Mouse (Mus musculus): ENCODE data around the gene AI413582. TPM values are rescaled to one million over a fixed set of nuclear protein-coding genes. Genes with fewer than 3 reads are reported as not detected.

Gene AI413582
- polyA plus RNA-seq, 1 experiment from 2014 or later = 18.5 TPM

DNA sequence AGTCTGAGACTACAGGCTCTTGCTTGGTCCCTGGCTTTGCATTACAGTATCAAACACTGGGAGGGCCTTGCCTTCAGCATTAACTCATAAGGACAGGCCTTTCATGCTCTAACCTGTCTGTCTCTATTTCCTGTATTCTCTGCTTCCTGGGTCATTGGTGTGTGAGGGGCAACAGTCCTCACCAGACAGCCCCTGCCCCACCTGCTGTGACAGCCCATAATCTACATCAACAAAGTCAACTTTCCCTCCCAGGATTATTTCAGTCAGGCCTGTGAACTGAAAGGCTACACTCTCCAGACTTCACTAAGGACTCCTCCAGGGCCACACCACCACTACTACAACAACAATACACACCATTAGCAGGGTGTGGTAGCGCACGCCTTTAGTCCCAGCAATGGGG, 37.5 kb upstream of the AI413582 start:
- Histone ChIP-seq H3K9me3 (ENCODE audit: control insufficient read depth, low read length) (no peaks in the 10 kb centered on the region), H3K27me3 (ENCODE audit: control insufficient read depth, insufficient read depth, low read length) (no peaks in the 10 kb centered on the region), H3K36me3 (ENCODE audit: control insufficient read depth, insufficient read depth, low read length) (no peaks in the 10 kb centered on the region), H3K4me3 (ENCODE audit: control insufficient read depth in 1 of 2, insufficient read depth in 1 of 2, low read depth in 1 of 2, low read length in 2 of 2) (no peak overlapping the region), H3K27ac (replicated peaks in 1 of 2; ENCODE audit: control insufficient read depth in 1 of 2, insufficient read depth in 1 of 2, low read depth in 2 of 2, low read length in 2 of 2) (peak overlapping the region; percentile 78 to 94), H3K4me2 (ENCODE audit: low read length) (peak overlapping the region; percentile 55), H3K4me1 (ENCODE audit: control insufficient read depth in 2 of 2, insufficient read depth in 2 of 2, low read length in 2 of 2) (peaks cover 46 to 76% of the 10 kb centered on the region in 2 experiments), H3K9ac (ENCODE audit: low read length) (peak overlapping the region; percentile 64)
- 76% methylated on average over 2 of the region's 2 CpGs for whole genome bisulfite sequencing
- no peak for ATAC-seq (ENCODE audit: insufficient number of reproducible peaks, insufficient read depth, low FRiP score, low read depth)

- Histone ChIP-seq H3K27me3 (ENCODE audit: control insufficient read depth, insufficient read depth, low read length) (no peaks in the 10 kb centered on the region), H3K9ac (ENCODE audit: low read length) (0 out of 2 replicates have a peak overlapping the region, but pooled peaks have one; percentile 16), H3K4me3 (ENCODE audit: control insufficient read depth in 1 of 2, insufficient read depth in 1 of 2, low read depth in 1 of 2, low read length in 2 of 2) (no peak overlapping the region), H3K4me1 (ENCODE audit: control insufficient read depth in 2 of 2, insufficient read depth in 2 of 2, low read length in 2 of 2) (peaks cover 54 to 84% of the 10 kb centered on the region in 2 experiments), H3K27ac (replicated peaks in 1 of 2; ENCODE audit: control insufficient read depth in 1 of 2, insufficient read depth in 1 of 2, low read depth in 2 of 2, low read length in 2 of 2) (no peak overlapping the region), H3K9me3 (ENCODE audit: control insufficient read depth, low read length) (no peaks in the 10 kb centered on the region), H3K4me2 (ENCODE audit: low read length) (no peak overlapping the region), H3K36me3 (ENCODE audit: control insufficient read depth, insufficient read depth, low read length) (peaks cover 8% of the 10 kb centered on the region)
- no peak for ATAC-seq (ENCODE audit: insufficient number of reproducible peaks, insufficient read depth, low FRiP score, low read depth)
- 68% methylated on average over 5 of the region's 5 CpGs for WGBS
These were observed 35.3 kb upstream of the AI413582 start for GRCm38 (mm10) chr17:27600869-27601268.

GRCm38 (mm10) chr17:27600286-27600685, 34.7 kb upstream of the AI413582 start:
- Histone ChIP-seq H3K36me3 (ENCODE audit: control insufficient read depth, insufficient read depth, low read length) (peaks cover 14% of the 10 kb centered on the region), H3K4me2 (ENCODE audit: low read length) (no peak overlapping the region), H3K4me1 (ENCODE audit: control insufficient read depth in 2 of 2, insufficient read depth in 2 of 2, low read length in 2 of 2) (peaks cover 56 to 84% of the 10 kb centered on the region in 2 experiments), H3K9ac (ENCODE audit: low read length) (no peak overlapping the region), H3K27ac (replicated peaks in 1 of 2; ENCODE audit: control insufficient read depth in 1 of 2, insufficient read depth in 1 of 2, low read depth in 2 of 2, low read length in 2 of 2) (no peak overlapping the region), H3K4me3 (ENCODE audit: control insufficient read depth in 1 of 2, insufficient read depth in 1 of 2, low read depth in 1 of 2, low read length in 2 of 2) (no peak overlapping the region), H3K9me3 (ENCODE audit: control insufficient read depth, low read length) (no peaks in the 10 kb centered on the region), H3K27me3 (ENCODE audit: control insufficient read depth, insufficient read depth, low read length) (no peaks in the 10 kb centered on the region)
- ATAC-seq (ENCODE audit: insufficient number of reproducible peaks, insufficient read depth, low FRiP score, low read depth) = no peak
- 82% methylated on average over 3 of the region's 3 CpGs for WGBS

DNA sequence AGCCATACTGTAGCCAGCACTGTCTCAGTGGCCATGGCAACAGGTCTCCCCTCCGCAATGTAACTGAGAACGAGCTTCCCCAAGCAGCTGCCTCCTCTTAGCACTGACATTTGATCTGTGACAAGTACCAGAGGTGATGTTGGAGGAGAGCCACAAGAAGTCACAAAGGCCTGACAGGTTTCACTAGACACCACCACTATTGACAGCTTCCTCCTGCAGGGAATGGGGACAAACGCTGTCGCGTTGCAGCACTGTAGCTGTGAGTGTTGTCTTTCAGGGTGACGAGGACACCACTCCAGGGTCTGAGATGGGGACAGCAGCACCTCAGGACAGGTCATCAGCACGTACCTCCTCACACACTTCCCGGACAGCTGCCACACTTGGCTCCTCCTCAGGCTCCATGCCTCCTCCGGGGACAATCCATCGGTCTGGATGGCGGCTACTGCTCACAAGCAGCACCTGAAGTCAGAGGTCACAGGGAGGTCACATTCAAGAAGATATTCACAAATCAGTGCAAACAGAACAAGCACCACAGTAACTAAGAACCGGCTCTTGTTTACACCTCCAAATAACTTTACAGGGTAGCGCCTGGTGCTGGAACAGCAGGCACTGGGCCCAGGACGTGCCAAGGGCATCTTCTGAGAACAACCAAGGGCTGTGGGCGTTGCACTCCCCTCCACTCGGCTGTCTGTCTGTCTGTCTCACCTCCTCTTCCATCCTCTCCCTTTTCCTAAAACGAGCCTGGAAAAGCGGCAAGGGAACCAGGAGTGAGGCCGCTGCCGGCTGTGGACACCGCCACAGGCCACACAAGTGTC, 31.0 kb upstream of the AI413582 start:
- Histone ChIP-seq H3K27me3 (ENCODE audit: control insufficient read depth, insufficient read depth, low read length) (no peaks in the 10 kb centered on the region), H3K4me2 (ENCODE audit: low read length) (peak overlapping the region; percentile 39), H3K4me1 (ENCODE audit: control insufficient read depth in 2 of 2, insufficient read depth in 2 of 2, low read length in 2 of 2) (peaks cover 37 to 64% of the 10 kb centered on the region in 2 experiments), H3K4me3 (ENCODE audit: control insufficient read depth in 1 of 2, insufficient read depth in 1 of 2, low read depth in 1 of 2, low read length in 2 of 2) (no peak overlapping the region), H3K9me3 (ENCODE audit: control insufficient read depth, low read length) (no peaks in the 10 kb centered on the region), H3K27ac (replicated peaks in 1 of 2; ENCODE audit: control insufficient read depth in 1 of 2, insufficient read depth in 1 of 2, low read depth in 2 of 2, low read length in 2 of 2) (peak overlapping the region; percentile 84 to 94), H3K36me3 (ENCODE audit: control insufficient read depth, insufficient read depth, low read length) (peaks cover 39% of the 10 kb centered on the region), H3K9ac (ENCODE audit: low read length) (peak overlapping the region; percentile 55)
- 37% methylated on average over 21 of the region's 21 CpGs for WGBS
- ATAC-seq (ENCODE audit: insufficient number of reproducible peaks, insufficient read depth, low FRiP score, low read depth) = peak; percentile 74

GRCm38 (mm10) chr17:27595659-27596375, 30.3 kb upstream of the AI413582 start:
- Histone ChIP-seq H3K27me3 (ENCODE audit: control insufficient read depth, insufficient read depth, low read length) (no peaks in the 10 kb centered on the region), H3K4me1 (ENCODE audit: control insufficient read depth in 2 of 2, insufficient read depth in 2 of 2, low read length in 2 of 2) (peaks cover 34 to 64% of the 10 kb centered on the region in 2 experiments), H3K9me3 (ENCODE audit: control insufficient read depth, low read length) (no peaks in the 10 kb centered on the region), H3K36me3 (ENCODE audit: control insufficient read depth, insufficient read depth, low read length) (peaks cover 43% of the 10 kb centered on the region), H3K9ac (ENCODE audit: low read length) (peak overlapping the region; percentile 55; the same call in 1 of the 2 replicates), H3K4me3 (ENCODE audit: control insufficient read depth in 1 of 2, insufficient read depth in 1 of 2, low read depth in 1 of 2, low read length in 2 of 2) (no peak overlapping the region), H3K27ac (replicated peaks in 1 of 2; ENCODE audit: control insufficient read depth in 1 of 2, insufficient read depth in 1 of 2, low read depth in 2 of 2, low read length in 2 of 2) (peak overlapping the region; percentile 68 to 94), H3K4me2 (ENCODE audit: low read length) (peak overlapping the region; percentile 30)
- no peak for ATAC-seq (ENCODE audit: insufficient number of reproducible peaks, insufficient read depth, low FRiP score, low read depth)
- WGBS = 47% methylated on average over 15 of the region's 15 CpGs

DNA sequence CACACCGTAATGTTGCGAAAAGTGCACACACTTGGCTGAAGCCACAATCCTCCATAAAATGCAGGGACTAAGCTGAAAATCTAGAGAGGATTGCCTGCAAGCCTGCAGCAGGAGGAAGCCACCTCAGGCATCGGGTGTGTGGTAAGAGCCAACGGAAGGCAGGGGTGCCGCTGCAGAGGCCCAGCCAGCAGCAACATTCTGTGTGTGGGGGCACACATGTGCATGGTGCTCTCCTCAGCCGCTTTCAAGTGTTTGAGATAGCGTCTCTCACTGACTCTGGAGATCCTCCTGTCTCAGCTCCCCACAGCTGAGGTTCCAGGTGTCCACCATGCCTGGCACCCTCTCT, 27.0 kb upstream of the AI413582 start:
- Histone ChIP-seq H3K27ac (replicated peaks in 1 of 2; ENCODE audit: control insufficient read depth in 1 of 2, insufficient read depth in 1 of 2, low read depth in 2 of 2, low read length in 2 of 2) (no peak overlapping the region), H3K4me3 (ENCODE audit: control insufficient read depth in 1 of 2, insufficient read depth in 1 of 2, low read depth in 1 of 2, low read length in 2 of 2) (no peak overlapping the region), H3K9me3 (ENCODE audit: control insufficient read depth, low read length) (no peaks in the 10 kb centered on the region), H3K4me2 (ENCODE audit: low read length) (no peak overlapping the region), H3K9ac (ENCODE audit: low read length) (no peak overlapping the region), H3K36me3 (ENCODE audit: control insufficient read depth, insufficient read depth, low read length) (peaks cover 52% of the 10 kb centered on the region), H3K4me1 (ENCODE audit: control insufficient read depth in 2 of 2, insufficient read depth in 2 of 2, low read length in 2 of 2) (peaks cover 50 to 80% of the 10 kb centered on the region in 2 experiments), H3K27me3 (ENCODE audit: control insufficient read depth, insufficient read depth, low read length) (no peaks in the 10 kb centered on the region)
- ATAC-seq (ENCODE audit: insufficient number of reproducible peaks, insufficient read depth, low FRiP score, low read depth) = no peak
- 88% methylated on average over 7 of the region's 7 CpGs for WGBS

GRCm38 (mm10) chr17:27591826-27592564, 26.4 kb upstream of the AI413582 start:
- WGBS = 87% methylated on average over 12 of the region's 12 CpGs
- no peak for ATAC-seq (ENCODE audit: insufficient number of reproducible peaks, insufficient read depth, low FRiP score, low read depth)
- Histone ChIP-seq H3K27me3 (ENCODE audit: control insufficient read depth, insufficient read depth, low read length) (no peaks in the 10 kb centered on the region), H3K27ac (replicated peaks in 1 of 2; ENCODE audit: control insufficient read depth in 1 of 2, insufficient read depth in 1 of 2, low read depth in 2 of 2, low read length in 2 of 2) (peak overlapping the region; percentile 21 to 29; a peak in 2 of 4 replicates), H3K9ac (ENCODE audit: low read length) (no peak overlapping the region), H3K4me3 (ENCODE audit: control insufficient read depth in 1 of 2, insufficient read depth in 1 of 2, low read depth in 1 of 2, low read length in 2 of 2) (no peak overlapping the region), H3K4me1 (ENCODE audit: control insufficient read depth in 2 of 2, insufficient read depth in 2 of 2, low read length in 2 of 2) (peaks cover 51 to 80% of the 10 kb centered on the region in 2 experiments), H3K4me2 (ENCODE audit: low read length) (no peak overlapping the region), H3K9me3 (ENCODE audit: control insufficient read depth, low read length) (no peaks in the 10 kb centered on the region), H3K36me3 (ENCODE audit: control insufficient read depth, insufficient read depth, low read length) (peaks cover 52% of the 10 kb centered on the region)
